Mouse (Mus musculus) brain, embryonic 14.5 days (tissue): ENCODE results near the gene Dleu7.

Experiments used
- CTCF ChIP-seq: fragments of 200-500 bp; IDR thresholded peaks from 2 replicates; pipeline ENCODE4 v1.5.1; 2012; ENCODE audit warnings: inconsistent platforms, mild to moderate bottlenecking, moderate library complexity, borderline replicate concordance; ENCODE audit not compliant: insufficient read depth, insufficient read length; ENCODE audit errors: extremely low read depth
- POLR2A ChIP-seq: fragments of 200-500 bp; IDR thresholded peaks from 2 replicates; pipeline ENCODE4 v1.6.1; 2012; ENCODE audit warnings: mild to moderate bottlenecking, inconsistent platforms, borderline replicate concordance; ENCODE audit not compliant: poor library complexity, insufficient read depth, insufficient read length, severe bottlenecking; ENCODE audit errors: extremely low read depth

- no peak for TF ChIP-seq CTCF
- TF ChIP-seq POLR2A, result no peak; the same call in 1 of the 2 replicates
These were observed at the start of gene Dleu7, which contains the start of gene Rnaseh2b for GRCm38 (mm10) chr14:62292488-62293339.
